Mouse (Mus musculus): ENCODE data around the gene Camta1. TPM values are rescaled to one million over a fixed set of nuclear protein-coding genes. Genes with fewer than 3 reads are reported as not detected.

Camta1 gene
- polyA plus RNA-seq, 1 experiment from 2014 or later = 115 TPM

DNA sequence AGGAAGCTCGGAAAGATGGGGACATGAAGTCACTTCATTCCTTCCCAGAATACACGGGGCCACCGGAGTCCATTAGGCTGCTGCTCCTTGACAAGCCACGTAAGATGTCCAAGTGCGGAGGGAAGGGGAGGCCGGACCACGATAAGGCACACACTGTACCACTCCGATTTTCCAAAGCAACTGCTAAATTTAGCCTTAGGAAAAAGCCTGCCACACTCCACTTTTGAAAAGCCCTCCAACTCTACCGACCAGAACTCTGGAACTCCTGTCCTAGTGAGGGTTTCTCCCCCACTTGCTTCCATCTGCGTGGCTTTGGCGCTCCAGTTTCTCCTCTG, 764.6 kb downstream of the Camta1 start:
- H3K4me3 ChIP-seq (replicated peaks; ENCODE audit: low read depth, low read length) = no peak overlapping the region
- WGBS = 83% methylated on average over 11 of the region's 11 CpGs
- no peak overlapping the region for H3K9ac ChIP-seq (ENCODE audit: low read depth, low read length)
- no peaks in the 10 kb centered on the region for H3K36me3 ChIP-seq (ENCODE audit: insufficient read depth, low read length)
- H3K27me3 ChIP-seq (ENCODE audit: insufficient read depth, low read length) = no peaks in the 10 kb centered on the region
- no peaks in the 10 kb centered on the region for H3K9me3 ChIP-seq (replicated peaks; ENCODE audit: low read length)
- DNase-seq (ENCODE audit: low spot score) (no peak), ATAC-seq (replicated peaks; ENCODE audit: low FRiP score, low read depth) (no peak)
- no peaks in the 10 kb centered on the region for H3K4me1 ChIP-seq (replicated peaks; ENCODE audit: insufficient read depth, low read length)
- no peak overlapping the region for H3K4me2 ChIP-seq (ENCODE audit: low read length)
- no peak overlapping the region for H3K27ac ChIP-seq
- no peak for TF ChIP-seq CTCF (IDR thresholded peaks at IDR 0.05; ENCODE audit: low read depth)

DNA sequence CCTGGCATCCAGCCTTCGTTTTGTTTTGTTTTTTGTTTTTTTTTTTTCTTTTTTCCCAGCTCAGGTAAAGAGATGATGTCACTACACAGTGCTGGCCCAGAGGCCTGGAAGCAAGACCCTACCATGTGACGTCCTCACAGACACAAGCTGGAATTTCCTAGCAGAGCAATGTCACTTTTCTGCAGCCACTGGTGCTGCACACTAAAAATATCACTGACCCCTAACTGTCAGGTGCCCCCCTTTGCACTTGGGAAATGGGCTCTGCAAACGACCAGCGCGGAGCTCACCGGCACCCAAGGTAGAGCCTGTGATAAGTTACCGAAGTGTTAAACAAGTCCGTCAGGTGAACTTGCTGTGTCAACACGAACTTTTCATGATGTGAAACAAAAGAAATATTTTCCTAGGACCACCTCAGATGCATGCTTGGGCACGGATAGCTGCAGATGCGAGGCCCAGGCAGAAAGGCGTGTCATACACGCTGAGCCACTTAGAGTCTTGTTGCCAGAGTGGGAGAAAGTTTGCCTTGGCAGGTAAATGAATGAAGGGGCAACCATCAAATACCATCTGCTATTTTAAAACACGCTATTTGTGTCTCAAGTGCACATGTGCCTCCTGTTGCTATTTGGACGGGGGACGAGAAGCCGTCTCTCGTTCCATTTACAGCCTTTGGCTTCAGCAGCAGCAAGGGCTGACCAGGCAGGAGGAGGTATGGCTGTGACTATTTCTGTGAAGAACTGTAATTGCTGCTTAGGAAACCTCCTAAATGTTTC, 765.2 kb downstream of the Camta1 start:
- 63% methylated on average over 18 of the region's 18 CpGs for WGBS
- DNase-seq (ENCODE audit: low spot score) (no peak), ATAC-seq (replicated peaks; ENCODE audit: low FRiP score, low read depth) (no peak)
- Histone ChIP-seq H3K4me1 (replicated peaks; ENCODE audit: insufficient read depth, low read length) (no peaks in the 10 kb centered on the region), H3K36me3 (ENCODE audit: insufficient read depth, low read length) (no peaks in the 10 kb centered on the region), H3K4me3 (replicated peaks; ENCODE audit: low read depth, low read length) (no peak overlapping the region), H3K9me3 (replicated peaks; ENCODE audit: low read length) (no peaks in the 10 kb centered on the region), H3K27ac (no peak overlapping the region), H3K4me2 (ENCODE audit: low read length) (no peak overlapping the region), H3K9ac (ENCODE audit: low read depth, low read length) (no peak overlapping the region), H3K27me3 (ENCODE audit: insufficient read depth, low read length) (no peaks in the 10 kb centered on the region)
- no peak for TF ChIP-seq CTCF (IDR thresholded peaks at IDR 0.05; ENCODE audit: low read depth)

DNA sequence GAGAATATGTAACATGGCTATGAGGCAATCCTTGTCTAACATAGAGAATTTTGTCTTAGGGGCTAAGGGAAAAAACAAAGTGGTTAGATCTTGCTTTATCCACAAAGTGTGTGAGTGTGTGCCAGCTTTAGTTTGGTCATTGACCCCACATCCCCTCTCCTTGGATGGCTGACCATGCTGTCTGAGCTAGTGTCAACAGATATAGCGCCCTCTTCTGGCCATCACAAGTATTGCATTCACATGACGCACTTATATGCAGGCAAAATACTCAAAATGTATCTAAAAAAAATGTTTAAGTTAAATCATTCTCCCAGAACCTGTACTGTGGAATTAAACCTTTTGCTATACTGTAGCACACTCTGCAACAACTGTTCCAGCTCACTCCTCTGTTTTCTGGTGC, 766.5 kb downstream of the Camta1 start:
- WGBS = 47% methylated on average over 2 of the region's 2 CpGs

DNA sequence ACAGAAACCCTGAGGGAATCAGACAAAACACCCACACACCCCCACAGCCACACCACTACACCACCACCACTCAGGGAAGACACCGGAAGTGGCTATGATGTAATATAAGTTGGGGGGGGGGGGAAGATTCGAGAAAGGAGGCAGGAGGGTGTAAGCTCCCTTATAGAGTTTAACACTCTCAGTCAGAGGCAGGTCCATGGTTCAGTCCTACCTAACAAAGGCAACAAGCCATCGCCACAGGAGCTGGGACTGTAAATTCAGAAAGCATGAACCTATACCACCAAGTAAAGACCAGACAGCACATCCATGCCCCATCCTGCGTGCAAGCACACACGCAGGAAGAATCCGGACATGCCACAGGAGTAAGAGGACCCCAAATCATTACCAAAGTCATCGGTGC, 772.4 kb downstream of the Camta1 start, which contains the start of gene Gm13090:
TSS of gene Gm13090 (plus strand) at position 301 of the 400 bp plus-strand sequence.
- TF ChIP-seq CTCF (IDR thresholded peaks at IDR 0.05; ENCODE audit: low read depth) = no peak
- H3K9me3 ChIP-seq (replicated peaks; ENCODE audit: low read length) = no peaks in the 10 kb centered on the region
- H3K4me3 ChIP-seq (replicated peaks; ENCODE audit: low read depth, low read length) = no peak within 1 kb of the TSS
- no peaks in the 10 kb centered on the region for H3K4me1 ChIP-seq (replicated peaks; ENCODE audit: insufficient read depth, low read length)
- no peak within 1 kb of the TSS for H3K9ac ChIP-seq (ENCODE audit: low read depth, low read length)
- DNase-seq (ENCODE audit: low spot score) = no peak
- H3K27me3 ChIP-seq (ENCODE audit: insufficient read depth, low read length) = no peaks in the 10 kb centered on the region
- H3K27ac ChIP-seq = no peak within 1 kb of the TSS
- H3K36me3 ChIP-seq (ENCODE audit: insufficient read depth, low read length) = no peaks in the 10 kb centered on the region
- ATAC-seq (replicated peaks; ENCODE audit: low FRiP score, low read depth) = no peak
- no peak within 1 kb of the TSS for H3K4me2 ChIP-seq (ENCODE audit: low read length)
- 90% methylated on average over 7 of the region's 7 CpGs for WGBS

More for the DNA sequence above, 766.5 kb downstream of the Camta1 start:
- no peaks in the 10 kb centered on the region for H3K4me1 ChIP-seq (replicated peaks; ENCODE audit: insufficient read depth, low read length)
- H3K27me3 ChIP-seq (ENCODE audit: insufficient read depth, low read length) = no peaks in the 10 kb centered on the region
- DNase-seq (ENCODE audit: low spot score) (peak; percentile 48), ATAC-seq (replicated peaks; ENCODE audit: low FRiP score, low read depth) (peak; percentile 52; the same call in 1 of the 2 replicates)
- H3K4me2 ChIP-seq (ENCODE audit: low read length) = no peak overlapping the region
- H3K9ac ChIP-seq (ENCODE audit: low read depth, low read length) = no peak overlapping the region
- no peak overlapping the region for H3K4me3 ChIP-seq (replicated peaks; ENCODE audit: low read depth, low read length)
- no peaks in the 10 kb centered on the region for H3K9me3 ChIP-seq (replicated peaks; ENCODE audit: low read length)
- H3K27ac ChIP-seq = no peak overlapping the region
- peak; percentile 81 for TF ChIP-seq CTCF (IDR thresholded peaks at IDR 0.05; ENCODE audit: low read depth)
- no peaks in the 10 kb centered on the region for H3K36me3 ChIP-seq (ENCODE audit: insufficient read depth, low read length)

DNA sequence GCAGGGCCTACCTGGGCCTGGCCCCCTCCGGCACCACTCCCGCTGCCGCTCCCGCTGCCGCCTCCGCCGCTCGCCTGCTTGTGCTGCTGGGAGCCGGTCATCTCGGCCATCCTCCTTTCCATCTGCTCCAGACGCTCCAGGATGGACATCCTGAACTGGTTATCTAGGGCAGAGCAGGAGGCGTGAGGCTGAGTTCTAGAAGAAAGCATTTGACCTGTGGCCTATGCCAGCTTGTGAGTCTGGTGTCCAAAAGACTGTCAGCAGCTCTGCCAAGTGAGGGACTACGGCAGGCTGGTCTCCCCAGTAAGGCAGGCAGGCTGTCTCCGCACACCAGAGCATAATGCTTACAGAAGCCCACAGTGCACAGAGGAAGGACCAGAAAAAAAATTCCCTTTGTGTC, 772.9 kb downstream of the Camta1 start:
- Histone ChIP-seq H3K9ac (ENCODE audit: low read depth, low read length) (no peak overlapping the region), H3K4me3 (replicated peaks; ENCODE audit: low read depth, low read length) (no peak overlapping the region), H3K4me1 (replicated peaks; ENCODE audit: insufficient read depth, low read length) (no peaks in the 10 kb centered on the region), H3K27me3 (ENCODE audit: insufficient read depth, low read length) (no peaks in the 10 kb centered on the region), H3K36me3 (ENCODE audit: insufficient read depth, low read length) (no peaks in the 10 kb centered on the region), H3K27ac (no peak overlapping the region), H3K9me3 (replicated peaks; ENCODE audit: low read length) (no peaks in the 10 kb centered on the region), H3K4me2 (ENCODE audit: low read length) (no peak overlapping the region)
- WGBS = 89% methylated on average over 14 of the region's 14 CpGs
- TF ChIP-seq CTCF (IDR thresholded peaks at IDR 0.05; ENCODE audit: low read depth) = no peak
- DNase-seq (ENCODE audit: low spot score) = no peak
- ATAC-seq (replicated peaks; ENCODE audit: low FRiP score, low read depth) = no peak

DNA sequence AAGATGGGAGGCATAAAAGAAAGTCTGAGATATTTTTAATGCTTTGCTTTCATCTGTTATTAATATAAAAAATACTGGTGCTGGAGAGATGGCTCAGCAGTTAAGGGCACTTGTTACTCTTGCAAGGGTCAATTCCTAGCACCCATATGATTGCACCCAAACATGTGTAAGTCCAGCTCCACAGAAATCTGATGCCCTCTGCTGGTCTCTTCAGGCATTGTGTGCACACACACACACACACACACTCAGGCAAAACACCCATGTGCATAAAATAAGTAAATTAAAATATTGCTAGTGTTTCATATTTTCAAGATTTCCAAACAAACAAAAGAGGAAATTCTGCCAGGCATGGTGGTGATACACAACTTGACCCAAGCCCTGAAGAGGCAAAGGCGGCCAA, 774.3 kb downstream of the Camta1 start:
- Histone ChIP-seq H3K36me3 (ENCODE audit: insufficient read depth, low read length) (no peaks in the 10 kb centered on the region), H3K9me3 (replicated peaks; ENCODE audit: low read length) (no peaks in the 10 kb centered on the region), H3K4me2 (ENCODE audit: low read length) (no peak overlapping the region), H3K9ac (ENCODE audit: low read depth, low read length) (no peak overlapping the region), H3K27me3 (ENCODE audit: insufficient read depth, low read length) (no peaks in the 10 kb centered on the region), H3K4me3 (replicated peaks; ENCODE audit: low read depth, low read length) (no peak overlapping the region), H3K27ac (no peak overlapping the region), H3K4me1 (replicated peaks; ENCODE audit: insufficient read depth, low read length) (no peaks in the 10 kb centered on the region)
- no peak for DNase-seq (ENCODE audit: low spot score)
- ATAC-seq (replicated peaks; ENCODE audit: low FRiP score, low read depth) = no peak
- 100% methylated on average over 1 of the region's 1 CpGs for WGBS
- peak; percentile 27; the same call in 1 of the 2 replicates for TF ChIP-seq CTCF (IDR thresholded peaks at IDR 0.05; ENCODE audit: low read depth)
